Mouse (Mus musculus) right cerebral cortex, postnatal 4 days (tissue): ENCODE data around the gene Slc37a1.

Source experiments
- DNase-seq: peaks from one replicate; pipeline ENCODE4 v3.0.0-alpha.2; 2022

The Slc37a1 gene

GRCm38 (mm10) chr17:31286492-31286891 lies at the start of gene Slc37a1:
Gene Slc37a1 (plus strand): TSS chr17:31286792.
- no peak for DNase-seq

GRCm38 (mm10) chr17:31238234-31239020 lies 48.2 kb upstream of the Slc37a1 start:
- no peak for DNase-seq

- DNase-seq: no peak
Observed at GRCm38 (mm10) chr17:31241156-31241555, 45.4 kb upstream of the Slc37a1 start.

- no peak for DNase-seq
Observed at GRCm38 (mm10) chr17:31242764-31243163, 43.8 kb upstream of the Slc37a1 start.

- DNase-seq: no peak
Observed at GRCm38 (mm10) chr17:31245321-31245720, 41.3 kb upstream of the Slc37a1 start.

- no peak for DNase-seq
Observed at GRCm38 (mm10) chr17:31247144-31247543, 39.4 kb upstream of the Slc37a1 start.

- no peak for DNase-seq
Observed at GRCm38 (mm10) chr17:31253951-31254350, 32.6 kb upstream of the Slc37a1 start.

GRCm38 (mm10) chr17:31254463-31254931 lies 32.1 kb upstream of the Slc37a1 start:
- DNase-seq: peak; percentile 67

GRCm38 (mm10) chr17:31257149-31257548 lies 29.4 kb upstream of the Slc37a1 start:
- DNase-seq: no peak

GRCm38 (mm10) chr17:31257898-31258297 lies 28.7 kb upstream of the Slc37a1 start:
- DNase-seq: no peak

- DNase-seq: no peak
Observed at GRCm38 (mm10) chr17:31258310-31258865, 28.2 kb upstream of the Slc37a1 start.

GRCm38 (mm10) chr17:31259145-31259544 lies 27.4 kb upstream of the Slc37a1 start:
- no peak for DNase-seq

- no peak for DNase-seq
Observed at GRCm38 (mm10) chr17:31259825-31260224, 26.8 kb upstream of the Slc37a1 start.

- no peak for DNase-seq
Observed at GRCm38 (mm10) chr17:31260430-31260829, 26.2 kb upstream of the Slc37a1 start.

- DNase-seq: no peak
Observed at GRCm38 (mm10) chr17:31261352-31261751, 25.2 kb upstream of the Slc37a1 start.

GRCm38 (mm10) chr17:31262715-31263114 lies 23.9 kb upstream of the Slc37a1 start:
- DNase-seq: no peak

GRCm38 (mm10) chr17:31263770-31264169 lies 22.8 kb upstream of the Slc37a1 start:
- DNase-seq: no peak

- DNase-seq: no peak
Observed at GRCm38 (mm10) chr17:31264372-31264771, 22.2 kb upstream of the Slc37a1 start.

- DNase-seq: no peak
Observed at GRCm38 (mm10) chr17:31265171-31265572, 21.4 kb upstream of the Slc37a1 start.

- no peak for DNase-seq
Observed at GRCm38 (mm10) chr17:31265831-31266230, 20.8 kb upstream of the Slc37a1 start.

GRCm38 (mm10) chr17:31266321-31266950 lies 20.2 kb upstream of the Slc37a1 start:
- DNase-seq: no peak

- no peak for DNase-seq
Observed at GRCm38 (mm10) chr17:31267138-31267537, 19.5 kb upstream of the Slc37a1 start.

GRCm38 (mm10) chr17:31267603-31268002 lies 19.0 kb upstream of the Slc37a1 start:
- DNase-seq: no peak

- DNase-seq: no peak
Observed at GRCm38 (mm10) chr17:31268016-31268415, 18.6 kb upstream of the Slc37a1 start.
